In the genomic region with DNA sequence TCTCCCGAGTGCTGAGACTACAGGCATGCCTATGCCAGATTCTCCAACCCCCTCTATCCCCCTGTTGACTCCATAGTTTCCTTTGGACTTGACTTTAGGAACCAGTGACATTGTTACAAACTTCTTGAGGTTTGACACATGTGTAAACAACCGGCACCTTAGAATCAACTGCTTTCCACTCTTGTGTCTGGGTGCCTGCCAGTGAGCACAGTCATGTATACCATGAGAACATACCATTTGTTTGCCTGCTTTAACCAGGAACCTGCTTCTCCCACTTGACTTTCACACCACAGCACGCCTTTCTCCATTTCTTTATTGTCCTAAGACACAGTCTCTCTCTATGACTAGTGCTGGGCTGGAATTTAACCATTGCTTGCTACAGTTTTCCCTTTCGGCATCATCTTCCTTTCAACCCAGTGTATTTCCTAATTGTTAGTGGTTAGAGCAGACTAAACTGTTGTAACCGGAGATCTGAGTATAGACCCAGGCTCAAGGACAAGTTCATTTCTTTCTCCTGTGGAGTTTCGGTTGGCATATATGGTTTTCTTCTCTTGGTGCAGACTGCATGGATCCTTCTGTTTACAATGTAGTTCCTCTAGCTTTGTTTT, we compare ENCODE assay signal across 31 mouse cellular contexts. TPM values are rescaled to one million over a fixed set of nuclear protein-coding genes. Genes with fewer than 3 reads are reported as not detected.
DNase-seq lines count a peak whose midpoint lies in the region; ATAC-seq and TF ChIP-seq lines count a peak whose summit lies in the region.
"Had no signal": no experiment of that assay in that cellular context is flagged by ENCODE, and none has a peak within 500 bp of the region (broad histone marks: within the 10 kb centered on the region; RNA-seq: fewer than 3 reads in every experiment).

No protein-coding gene starts in this region.

- H3K9me3 ChIP-seq in heart, embryonic 12.5 days (replicated peaks), result no peaks in the 10 kb centered on the region
- no peaks in the 10 kb centered on the region for H3K9me3 ChIP-seq in stomach, postnatal 0 days (ENCODE audit: control insufficient read depth, low read length)
- no peaks in the 10 kb centered on the region for H3K9me3 ChIP-seq in forebrain, embryonic 13.5 days (replicated peaks)
- H3K9me3 ChIP-seq: embryonic facial prominence, embryonic 13.5 days; forebrain, embryonic 10.5 days; heart, embryonic 10.5 days; hindbrain, embryonic 12.5 days; intestine, embryonic 15.5 days; limb, embryonic 12.5 days; liver, embryonic 15.5 days; neural tube, embryonic 12.5 days; stomach, embryonic 15.5 days had no signal

- no peak overlapping the region for H3K4me2 ChIP-seq in heart, embryonic 12.5 days
- H3K4me2 ChIP-seq in stomach, postnatal 0 days (replicated peaks; ENCODE audit: low read depth), result no peak overlapping the region
- H3K4me2 ChIP-seq in forebrain, embryonic 13.5 days, result no peak overlapping the region
- H3K4me2 ChIP-seq: embryonic facial prominence, embryonic 13.5 days; hindbrain, embryonic 12.5 days; intestine, embryonic 15.5 days; limb, embryonic 12.5 days; liver, embryonic 15.5 days; neural tube, embryonic 12.5 days; stomach, embryonic 15.5 days had no signal

- H3K4me1 ChIP-seq in heart, embryonic 12.5 days (replicated peaks), result no peaks in the 10 kb centered on the region
- no peaks in the 10 kb centered on the region for H3K4me1 ChIP-seq in stomach, postnatal 0 days (replicated peaks; ENCODE audit: control insufficient read depth, insufficient read depth)
- H3K4me1 ChIP-seq in forebrain, embryonic 13.5 days, result peaks cover 4% of the 10 kb centered on the region; the same call in 1 of the 2 replicates
- H3K4me1 ChIP-seq: embryonic facial prominence, embryonic 13.5 days; heart, embryonic 10.5 days; hindbrain, embryonic 12.5 days; intestine, embryonic 15.5 days; limb, embryonic 12.5 days; liver, embryonic 15.5 days; midbrain, embryonic 10.5 days; neural tube, embryonic 12.5 days; stomach, embryonic 15.5 days had no signal

- H3K27ac ChIP-seq in heart, embryonic 12.5 days (ENCODE audit: poor library complexity, severe bottlenecking), result no peak overlapping the region
- H3K27ac ChIP-seq in stomach, postnatal 0 days (replicated peaks), result 0 out of 2 replicates have a peak overlapping the region, but pooled peaks have one; percentile 30
- H3K27ac ChIP-seq in forebrain, embryonic 13.5 days, result no peak overlapping the region
- H3K27ac ChIP-seq: embryonic facial prominence, embryonic 13.5 days; forebrain, embryonic 10.5 days; heart, embryonic 10.5 days; hindbrain, embryonic 12.5 days; hindbrain, postnatal 0 days; intestine, embryonic 15.5 days; kidney, postnatal 0 days; limb, embryonic 12.5 days; liver, embryonic 15.5 days; macrophage; midbrain, embryonic 10.5 days; neural tube, embryonic 12.5 days; stomach, embryonic 15.5 days had no signal

- DNase-seq in heart, adult 11 months, result peak; percentile 59
- peak; percentile 28 for DNase-seq in NIH3T3 (ENCODE audit: low read depth)
- DNase-seq in lung, postnatal 14 days, result peak; percentile 19
- DNase-seq in stomach, postnatal 0 days (ENCODE audit: low spot score), result peak; percentile 55
- no peak for DNase-seq in right cerebral cortex, postnatal 10 days (ENCODE audit: low spot score in 2 of 2)
- DNase-seq: adrenal gland, postnatal 25 days; cerebellum, adult 18-20 months; cerebellum, postnatal 10 days; gastrocnemius, postnatal 10 days; heart, postnatal 36 days; kidney, adult 2 months; layer of hippocampus, adult 9-11 months; right cerebral cortex, postnatal 14 days; thymus, postnatal 14 days had no signal

- H3K36me3 ChIP-seq in heart, embryonic 12.5 days, result no peaks in the 10 kb centered on the region
- no peaks in the 10 kb centered on the region for H3K36me3 ChIP-seq in stomach, postnatal 0 days (ENCODE audit: control insufficient read depth, insufficient read depth, low read length)
- no peaks in the 10 kb centered on the region for H3K36me3 ChIP-seq in forebrain, embryonic 13.5 days (ENCODE audit: poor library complexity, severe bottlenecking)
- H3K36me3 ChIP-seq: embryonic facial prominence, embryonic 13.5 days; heart, embryonic 10.5 days; hindbrain, embryonic 12.5 days; intestine, embryonic 15.5 days; limb, embryonic 12.5 days; liver, embryonic 15.5 days; midbrain, embryonic 10.5 days; neural tube, embryonic 12.5 days; stomach, embryonic 15.5 days had no signal

- TF ChIP-seq EP300 in stomach, postnatal 0 days (optimal IDR thresholded peaks at IDR 0.05), result no peak

- WGBS in heart, embryonic 12.5 days, result 92% methylated on average over 6 of the region's 6 CpGs
- 73% methylated on average over 6 of the region's 6 CpGs for WGBS in stomach, postnatal 0 days
- 92% methylated on average over 6 of the region's 6 CpGs for WGBS in forebrain, embryonic 13.5 days

- no peaks in the 10 kb centered on the region for H3K27me3 ChIP-seq in heart, embryonic 12.5 days (replicated peaks)
- no peaks in the 10 kb centered on the region for H3K27me3 ChIP-seq in stomach, postnatal 0 days (ENCODE audit: control insufficient read depth, insufficient read depth, low read length)
- H3K27me3 ChIP-seq in forebrain, embryonic 13.5 days, result no peaks in the 10 kb centered on the region
- H3K27me3 ChIP-seq: embryonic facial prominence, embryonic 13.5 days; hindbrain, embryonic 12.5 days; intestine, embryonic 15.5 days; limb, embryonic 12.5 days; liver, embryonic 15.5 days; neural tube, embryonic 12.5 days; stomach, embryonic 15.5 days had no signal

- H3K4me3 ChIP-seq in heart, embryonic 12.5 days, result no peak overlapping the region
- no peak overlapping the region for H3K4me3 ChIP-seq in stomach, postnatal 0 days (ENCODE audit: low read depth, low read length)
- H3K4me3 ChIP-seq in forebrain, embryonic 13.5 days, result no peak overlapping the region
- H3K4me3 ChIP-seq: embryonic facial prominence, embryonic 13.5 days; forebrain, embryonic 10.5 days; heart, embryonic 10.5 days; hindbrain, embryonic 12.5 days; intestine, embryonic 15.5 days; limb, embryonic 12.5 days; liver, embryonic 15.5 days; midbrain, embryonic 10.5 days; myocyte; neural tube, embryonic 12.5 days; stomach, embryonic 15.5 days had no signal

- TF ChIP-seq CTCF in stomach, postnatal 0 days (IDR thresholded peaks at IDR 0.05; ENCODE audit: low read depth), result no peak

- ATAC-seq in heart, embryonic 12.5 days (ENCODE audit: insufficient number of reproducible peaks, low FRiP score), result no peak
- ATAC-seq in stomach, postnatal 0 days (ENCODE audit: low FRiP score, low TSS enrichment), result peak; percentile 85
- no peak for ATAC-seq in forebrain, embryonic 13.5 days
- ATAC-seq: forebrain, embryonic 16.5 days; hindbrain, postnatal 0 days; intestine, embryonic 15.5 days had no signal

- no peak overlapping the region for H3K9ac ChIP-seq in heart, embryonic 12.5 days
- no peak overlapping the region for H3K9ac ChIP-seq in stomach, postnatal 0 days (ENCODE audit: low read length)
- H3K9ac ChIP-seq in forebrain, embryonic 13.5 days, result no peak overlapping the region
- H3K9ac ChIP-seq: embryonic facial prominence, embryonic 13.5 days; hindbrain, embryonic 12.5 days; intestine, embryonic 15.5 days; limb, embryonic 12.5 days; liver, embryonic 15.5 days; neural tube, embryonic 12.5 days; stomach, embryonic 15.5 days had no signal

RNA-seq across cellular contexts. Expression of gene Gpd2, which starts 8.4 kb away (rescaled TPM):
- 14.9 and 16.6 TPM in 2 replicates for polyA plus RNA-seq in heart, embryonic 12.5 days (2016; fragmentation: Nextera tagmentation; extraction: Ambion mirVana)
- 32.4 and 33.5 TPM in 2 replicates for polyA plus RNA-seq in stomach, postnatal 0 days (2015; fragmentation: Nextera tagmentation; extraction: Ambion mirVana)
- polyA plus RNA-seq in forebrain, embryonic 13.5 days (2015; fragmentation: Nextera tagmentation; extraction: Ambion mirVana), result 20.3 and 22.1 TPM in 2 replicates

Comparison
In these comparisons a context has a peak if more than half of its experiments do, and no peak if none do; other contexts are left out.
1. DNase-seq: peak in heart, adult 11 months (single experiment), NIH3T3 (single experiment), lung, postnatal 14 days (single experiment) and stomach, postnatal 0 days (single experiment); none in right cerebral cortex, postnatal 10 days (0 of 2).